Mouse (Mus musculus) embryonic fibroblast, embryonic 13.5 days (primary cell): ENCODE results near the gene Tmem88. TPM values are rescaled to one million over a fixed set of nuclear protein-coding genes. Genes with fewer than 3 reads are reported as not detected.
A peak's percentile ranks its signal among the peaks of the same experiment; 100 is the strongest.
"Not testable (repeated sequence)": the region's sequence is repeated elsewhere in the genome, so short reads cannot be mapped to it uniquely, and the experiment has no call there.

Source experiments
- H3K27ac ChIP-seq: 2 replicates; pipeline ENCODE4 v1.5.1; 2012; ENCODE audit warnings: low read length, control low read depth, inconsistent platforms; ENCODE audit not compliant: insufficient read depth
- H3K4me1 ChIP-seq: 2 replicates; pipeline ENCODE4 v1.6.1; 2011; ENCODE audit warnings: low read length; ENCODE audit not compliant: control insufficient read depth, insufficient read depth
- H3K4me3 ChIP-seq: 2 replicates; pipeline ENCODE4 v1.5.1; 2011; ENCODE audit warnings: mild to moderate bottlenecking, control low read depth, low read length; ENCODE audit not compliant: insufficient read depth
- CTCF ChIP-seq: IDR thresholded peaks from 2 replicates; pipeline ENCODE4 v1.5.1; 2011; ENCODE audit warnings: mild to moderate bottlenecking, control low read depth, low read length, moderate library complexity, borderline replicate concordance; ENCODE audit not compliant: insufficient read depth
- POLR2A ChIP-seq: IDR thresholded peaks from 2 replicates; pipeline ENCODE4 v1.6.1; 2011; ENCODE audit warnings: low read depth, mild to moderate bottlenecking, control low read depth, low read length, moderate library complexity
- polyA plus RNA-seq: library from polyadenylated mRNA; stranded (reverse); fragments of >200 nt; gene quantifications from 2 replicates; pipeline ENCODE4 v1.2.4, GENCODE M21; 2011; ENCODE audit warnings: low read depth; ENCODE audit not compliant: missing spikeins, insufficient read length

Gene Tmem88
- polyA plus RNA-seq, 1 experiment, result 9.1 TPM

DNA sequence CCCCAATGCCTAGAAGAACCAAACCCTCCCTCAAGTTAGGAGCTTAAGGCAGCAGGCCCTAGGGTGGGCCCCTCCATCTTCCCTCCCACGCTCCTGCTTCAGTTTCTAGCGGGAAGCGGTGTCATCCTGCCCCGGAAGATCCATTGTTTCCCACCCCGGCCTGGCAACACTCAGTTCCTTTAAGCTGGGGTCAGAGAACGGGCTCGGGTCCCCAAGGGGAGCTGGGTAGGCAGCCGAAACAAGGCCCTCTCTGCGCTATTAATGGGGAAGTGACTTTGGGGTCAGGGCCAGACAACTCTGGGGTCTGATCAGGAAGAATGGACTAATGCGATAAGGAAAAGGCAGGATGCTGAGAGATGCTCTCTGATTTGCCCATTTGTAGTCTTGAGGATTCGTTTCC lies 1.3 kb downstream of the Tmem88 start:
- Histone ChIP-seq H3K27ac (peak overlapping the region; percentile 94), H3K4me3 (peak overlapping the region; percentile 85), H3K4me1 (peaks cover 4% of the 10 kb centered on the region; the same call in 1 of the 2 replicates)
- TF ChIP-seq CTCF (no peak), POLR2A (peak; percentile 30; the same call in 1 of the 2 replicates)

DNA sequence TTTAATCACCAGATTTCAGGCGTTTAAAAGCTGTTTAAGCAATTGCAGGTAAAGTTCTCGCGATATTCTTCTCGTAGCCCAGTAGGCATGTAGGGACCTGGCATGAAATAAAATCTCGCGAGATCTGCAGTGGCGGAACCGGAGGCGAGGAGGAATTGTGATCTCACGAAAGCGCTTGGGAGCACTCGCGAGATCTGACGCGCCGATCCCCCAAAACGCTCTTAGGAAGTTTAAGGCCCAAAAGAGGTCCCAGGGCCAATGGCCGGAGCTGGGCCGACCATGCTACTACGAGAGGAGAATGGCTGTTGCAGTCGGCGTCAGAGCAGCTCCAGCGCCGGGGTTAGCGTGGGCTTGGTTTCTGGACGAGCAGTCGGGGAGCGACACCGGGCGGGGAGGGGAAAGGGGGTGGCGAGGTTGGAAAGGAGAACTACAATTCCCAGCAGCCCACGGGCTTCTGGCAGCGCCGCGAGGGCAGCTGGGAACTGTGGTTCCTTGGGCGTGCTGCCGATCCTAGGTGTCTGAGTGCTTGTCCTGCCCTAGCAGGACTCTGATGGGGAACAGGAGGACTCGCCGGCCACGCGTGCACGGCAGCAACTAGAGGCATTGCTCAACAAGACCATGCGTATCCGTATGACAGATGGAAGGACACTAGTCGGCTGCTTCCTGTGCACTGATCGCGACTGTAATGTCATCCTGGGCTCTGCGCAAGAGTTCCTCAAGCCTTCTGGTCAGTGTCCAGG lies 2.2 kb downstream of the Tmem88 start:
- Histone ChIP-seq H3K4me3 (peak overlapping the region; percentile 87), H3K27ac (peak overlapping the region; percentile 94)
- TF ChIP-seq POLR2A, result peak; percentile 86
- no peak for TF ChIP-seq CTCF

DNA sequence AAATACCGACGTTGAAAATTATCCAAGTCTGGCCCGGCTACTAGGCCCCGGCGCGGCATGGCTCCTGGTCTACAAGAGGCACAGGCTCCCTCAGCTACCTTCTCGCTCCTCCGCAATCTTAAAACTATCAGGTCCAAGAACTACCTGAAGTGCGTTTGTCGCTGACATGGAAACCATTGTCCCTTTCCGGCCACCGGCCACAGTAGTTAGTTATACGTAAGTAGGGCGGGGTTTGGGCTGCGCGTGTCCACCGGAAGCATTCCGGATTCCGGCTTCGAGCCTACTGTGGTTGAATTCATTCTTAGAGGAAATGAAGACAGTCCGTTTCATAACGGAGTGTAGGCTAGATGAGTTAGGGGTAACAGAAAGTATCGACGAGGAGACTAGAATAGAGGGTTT lies 2.8 kb downstream of the Tmem88 start, which contains the start of the genes Naa38 and Cyb5d1:
Naa38 (plus strand) TSS at position 253 of the 399 bp plus-strand sequence.
Cyb5d1 (minus strand) TSS at position 397 of the 399 bp plus-strand sequence.
- H3K27ac ChIP-seq, result peak within 1 kb of the TSS; percentile 94
- peak within 1 kb of the TSS; percentile 87 for H3K4me3 ChIP-seq
- TF ChIP-seq POLR2A, result peak; percentile 46; the same call in 1 of the 2 replicates
- H3K4me1 ChIP-seq, result not testable (repeated sequence)

More for the DNA sequence above, 2.2 kb downstream of the Tmem88 start:
- peaks cover 4% of the 10 kb centered on the region; the same call in 1 of the 2 replicates for H3K4me1 ChIP-seq

DNA sequence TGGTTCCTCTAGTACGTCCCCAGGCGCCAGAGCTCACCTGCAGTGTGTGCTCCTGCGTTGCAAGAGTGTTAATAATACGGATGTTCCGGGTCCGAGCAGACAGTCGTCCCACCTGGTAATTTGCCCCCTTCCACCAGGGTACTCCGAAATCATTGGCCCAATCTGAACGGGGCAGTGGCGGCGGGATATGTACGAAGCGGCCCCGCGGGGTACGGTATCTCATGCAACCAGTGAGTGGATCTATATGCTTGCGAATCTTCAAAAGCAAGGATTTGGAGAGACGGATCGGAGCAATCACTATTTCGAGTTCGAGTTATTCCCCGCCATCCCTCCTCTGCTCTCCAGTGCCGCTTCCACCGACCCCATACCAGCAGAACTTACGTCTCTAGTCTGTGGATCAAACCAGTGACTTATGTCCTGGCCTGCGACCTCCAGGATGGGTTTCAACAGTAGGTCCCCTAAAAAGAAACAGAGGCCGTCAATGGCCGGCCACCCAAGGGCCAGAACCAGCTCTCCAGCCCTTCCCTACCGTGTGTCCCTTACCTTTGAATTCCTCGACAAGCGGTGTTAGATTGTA lies 3.4 kb downstream of the Tmem88 start:
- peak overlapping the region; percentile 87 for H3K4me3 ChIP-seq
- not testable (repeated sequence) for H3K27ac ChIP-seq, H3K4me1 ChIP-seq

DNA sequence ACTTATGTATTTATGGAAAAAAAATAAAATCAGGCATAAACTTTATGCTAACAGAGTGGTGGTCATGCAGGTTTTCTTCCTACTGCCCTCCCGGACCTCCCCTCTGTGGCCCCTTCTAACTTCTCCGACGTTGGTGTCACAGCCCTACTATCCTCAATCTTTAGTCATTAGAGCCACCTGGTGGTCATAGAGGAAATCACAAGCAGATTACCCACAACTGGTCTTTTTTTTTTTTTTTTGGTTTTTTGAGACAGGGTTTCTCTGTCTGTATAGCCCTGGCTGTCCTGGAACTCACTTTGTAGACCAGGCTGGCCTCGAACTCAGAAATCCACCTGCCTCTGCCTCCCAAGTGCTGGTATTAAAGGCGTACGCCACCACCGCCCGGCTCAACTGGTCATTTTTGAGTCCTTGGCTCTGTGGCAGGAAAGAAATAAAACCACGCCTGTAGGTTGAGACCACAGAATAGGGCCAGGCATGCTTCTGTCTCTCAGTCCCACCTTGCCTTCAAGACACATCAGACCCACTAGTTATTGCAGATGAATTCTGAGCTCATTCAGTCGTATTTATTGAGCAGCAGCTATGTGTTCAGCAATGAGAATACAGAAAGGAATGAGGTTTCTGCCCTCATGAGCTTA lies 7.5 kb downstream of the Tmem88 start:
- no peak for TF ChIP-seq POLR2A
- no peak for TF ChIP-seq CTCF
- Histone ChIP-seq H3K27ac (no peak overlapping the region), H3K4me1 (no peaks in the 10 kb centered on the region), H3K4me3 (no peak overlapping the region)

DNA sequence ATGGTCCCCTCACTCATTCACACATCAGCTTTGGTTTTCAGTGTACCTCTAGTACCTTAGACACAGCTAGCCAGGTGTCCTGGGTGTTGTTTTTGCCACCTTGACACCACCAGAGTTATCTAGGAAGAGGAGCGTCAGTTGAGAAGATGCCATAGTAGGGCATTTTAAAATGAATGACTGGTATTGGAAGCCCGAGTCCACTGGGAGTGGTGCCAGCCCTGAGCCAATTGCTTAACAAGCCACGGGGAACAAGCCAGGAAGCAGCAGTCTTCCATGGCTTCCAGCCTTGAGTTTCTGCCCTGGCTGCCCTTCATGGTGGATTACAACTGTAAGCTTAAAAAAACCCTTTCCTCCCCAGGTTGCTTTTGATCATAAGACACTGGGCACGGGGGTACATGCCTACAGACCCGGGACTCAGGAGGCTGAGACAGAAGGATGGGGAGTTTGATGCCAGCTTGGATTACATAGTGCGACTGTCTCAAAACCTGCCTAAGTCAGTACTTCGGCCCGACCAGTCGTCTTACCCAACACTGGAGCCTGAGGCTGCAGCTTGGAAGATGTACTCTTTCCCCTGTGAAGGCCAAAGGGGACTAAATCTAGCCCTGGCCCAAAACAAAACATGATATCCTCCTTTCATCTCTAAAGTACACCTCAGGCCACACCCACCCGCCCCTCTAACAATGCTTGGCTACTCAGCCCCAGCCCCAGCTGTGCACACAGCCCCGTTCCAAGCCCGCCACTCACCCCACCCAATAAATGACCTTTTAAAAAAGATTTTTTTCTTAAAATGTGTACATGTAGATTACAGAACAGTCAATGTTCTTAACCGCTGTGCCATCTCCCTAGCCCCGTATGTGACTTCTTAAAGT lies 8.3 kb downstream of the Tmem88 start:
- no peak overlapping the region for H3K27ac ChIP-seq
- TF ChIP-seq POLR2A (no peak), CTCF (no peak)

DNA sequence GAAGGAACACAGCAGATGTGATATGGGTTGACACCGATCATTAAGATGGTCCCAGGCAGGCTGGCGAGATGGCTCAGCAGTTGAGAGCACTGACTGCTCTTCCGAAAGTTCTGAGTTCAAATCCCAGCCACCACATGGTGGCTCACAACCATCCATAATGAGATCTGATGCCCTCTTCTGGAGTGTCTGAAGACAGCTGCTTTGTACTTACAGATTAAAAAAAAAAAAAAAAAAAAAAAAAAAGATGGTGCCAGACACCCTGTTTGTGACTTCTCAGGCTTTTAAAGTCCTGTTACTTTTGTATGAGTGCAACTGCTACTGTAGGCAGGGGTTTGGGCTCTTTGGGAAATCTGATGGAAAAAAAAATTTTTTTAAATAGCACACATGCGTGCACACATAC lies 9.4 kb downstream of the Tmem88 start:
- TF ChIP-seq POLR2A, result no peak
- TF ChIP-seq CTCF, result no peak
- Histone ChIP-seq H3K27ac (no peak overlapping the region), H3K4me3 (no peak overlapping the region), H3K4me1 (no peaks in the 10 kb centered on the region)

More for the DNA sequence above, 8.3 kb downstream of the Tmem88 start:
- H3K4me3 ChIP-seq, result no peak overlapping the region
- no peaks in the 10 kb centered on the region for H3K4me1 ChIP-seq

DNA sequence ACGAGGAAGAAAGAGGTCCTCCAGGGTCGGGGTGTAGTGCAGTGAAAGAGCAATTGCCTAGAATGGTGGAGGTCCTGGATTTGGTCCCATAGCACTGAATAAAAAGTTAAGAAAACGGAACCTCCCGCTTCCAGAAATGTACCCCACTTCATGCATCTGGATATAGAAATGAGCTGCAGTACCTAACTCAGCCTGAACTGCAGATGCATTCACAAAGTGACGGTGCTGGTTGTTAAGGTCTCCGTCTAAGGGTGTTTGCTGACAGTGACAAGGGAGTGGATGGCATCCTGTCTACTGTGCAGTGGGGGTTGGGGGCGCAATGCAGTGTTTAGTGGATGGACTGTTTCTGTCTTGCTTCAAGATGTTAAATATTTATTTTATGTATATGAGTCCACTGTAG lies 11.3 kb downstream of the Tmem88 start:
- no peak overlapping the region for H3K4me3 ChIP-seq
- H3K27ac ChIP-seq, result no peak overlapping the region
- no peak for TF ChIP-seq CTCF
- no peak for TF ChIP-seq POLR2A
- peaks cover 7% of the 10 kb centered on the region for H3K4me1 ChIP-seq

DNA sequence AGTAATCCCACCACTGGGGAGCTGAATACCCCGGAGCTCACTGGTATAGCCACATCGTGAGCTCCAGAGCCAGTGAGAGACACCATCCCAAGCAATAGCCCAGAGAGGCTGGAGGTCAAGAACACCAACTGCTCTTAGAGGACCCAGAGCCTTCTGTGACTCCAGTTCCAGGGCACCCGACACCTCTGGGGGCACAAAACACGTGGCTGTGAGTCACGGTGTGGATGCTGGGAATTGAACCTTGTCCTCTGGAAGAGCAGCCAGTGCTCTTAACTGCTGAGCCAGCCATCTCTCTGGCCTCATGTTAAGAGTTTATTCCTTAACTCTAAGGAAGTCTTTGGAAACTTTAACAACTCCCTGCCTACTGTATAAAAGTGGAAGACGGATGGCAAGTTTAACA lies 13.1 kb downstream of the Tmem88 start:
- TF ChIP-seq POLR2A (no peak), CTCF (no peak)
- peaks cover 7% of the 10 kb centered on the region for H3K4me1 ChIP-seq
- no peak overlapping the region for H3K27ac ChIP-seq
- H3K4me3 ChIP-seq, result no peak overlapping the region
